Mouse (Mus musculus) thymus, adult 2 months (tissue): ENCODE measurements around the gene Card11.

Experiments
- CTCF ChIP-seq: fragments of 200-500 bp; IDR thresholded peaks from 2 replicates; pipeline ENCODE4 v1.5.1; 2012; ENCODE audit warnings: mild to moderate bottlenecking, control low read depth, low read length, moderate library complexity, borderline replicate concordance; ENCODE audit not compliant: control insufficient read depth, poor library complexity, insufficient read depth; ENCODE audit errors: extremely low read depth
- POLR2A ChIP-seq: fragments of 200-500 bp; IDR thresholded peaks from 2 replicates; pipeline ENCODE4 v1.6.1; 2012; ENCODE audit warnings: mild to moderate bottlenecking, low read length, control low read depth, moderate library complexity; ENCODE audit not compliant: control insufficient read depth, poor library complexity, insufficient read depth; ENCODE audit errors: extremely low read depth

DNA sequence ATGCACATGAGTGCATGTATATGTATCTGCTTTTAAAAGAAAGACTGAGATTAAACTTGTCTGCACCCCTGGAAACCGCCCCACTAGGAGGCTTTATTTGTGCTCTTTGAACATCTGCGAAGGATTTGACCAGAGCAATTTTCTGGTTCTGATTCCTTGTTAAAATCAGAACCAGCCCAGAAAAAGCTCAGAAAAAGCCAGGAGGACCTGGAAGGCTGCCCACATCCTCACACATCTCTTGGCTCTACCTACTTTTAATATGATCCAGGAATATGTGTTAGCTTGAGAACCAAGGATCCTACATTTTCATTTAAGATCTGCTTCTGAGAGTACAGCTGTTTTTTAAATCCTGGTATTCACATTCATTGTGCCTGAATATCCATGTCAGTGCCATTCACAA, 29.0 kb upstream of the Card11 start:
- no peak for TF ChIP-seq CTCF
- TF ChIP-seq POLR2A: no peak
